Mouse (Mus musculus) liver, embryonic 14.5 days (tissue): ENCODE data around the gene Wdr72.

ENCODE experiments used
- CTCF ChIP-seq: IDR thresholded peaks from 2 replicates; pipeline ENCODE4 v1.5.1; 2016; ENCODE audit warnings: antibody characterized with exemption, low read depth, control low read depth
- EP300 ChIP-seq: IDR thresholded peaks from 2 replicates; pipeline ENCODE4 v1.6.1; 2016; ENCODE audit warnings: antibody characterized with exemption, low read depth

- TF ChIP-seq CTCF: peak; percentile 50
- TF ChIP-seq EP300: no peak
Measured at GRCm38 (mm10) chr9:74066278-74066677, 43.9 kb upstream of the Wdr72 start.
